Mouse (Mus musculus): ENCODE results near the gene Klk1b11. TPM values are rescaled to one million over a fixed set of nuclear protein-coding genes. Genes with fewer than 3 reads are reported as not detected.
"Not testable (repeated sequence)": the region's sequence is repeated elsewhere in the genome, so short reads cannot be mapped to it uniquely, and the experiment has no call there.

The Klk1b11 gene
- polyA plus RNA-seq, 1 experiment = not detected

- TF ChIP-seq POLR2A (IDR thresholded peaks at IDR 0.05; ENCODE audit: low read depth, low read length) (no peak), CTCF (IDR thresholded peaks at IDR 0.05; ENCODE audit: extremely low read depth, insufficient read length, insufficient replicate concordance, low read depth, low read length) (no peak)
- Histone ChIP-seq H3K36me3 (ENCODE audit: control insufficient read depth, insufficient read depth, low read length) (no peaks in the 10 kb centered on the region), H3K4me3 (ENCODE audit: low read depth, low read length) (no peak overlapping the region), H3K27me3 (ENCODE audit: control insufficient read depth, insufficient read depth, low read length) (no peaks in the 10 kb centered on the region), H3K27ac (ENCODE audit: insufficient read depth, low read depth, low read length) (no peak overlapping the region), H3K4me1 (ENCODE audit: control insufficient read depth, insufficient read depth, insufficient read length, low read length) (peaks cover 4% of the 10 kb centered on the region; the same call in 1 of the 2 replicates)
Observed at GRCm38 (mm10) chr7:44004847-44005246, 9.2 kb downstream of the Klk1b11 start.

DNA sequence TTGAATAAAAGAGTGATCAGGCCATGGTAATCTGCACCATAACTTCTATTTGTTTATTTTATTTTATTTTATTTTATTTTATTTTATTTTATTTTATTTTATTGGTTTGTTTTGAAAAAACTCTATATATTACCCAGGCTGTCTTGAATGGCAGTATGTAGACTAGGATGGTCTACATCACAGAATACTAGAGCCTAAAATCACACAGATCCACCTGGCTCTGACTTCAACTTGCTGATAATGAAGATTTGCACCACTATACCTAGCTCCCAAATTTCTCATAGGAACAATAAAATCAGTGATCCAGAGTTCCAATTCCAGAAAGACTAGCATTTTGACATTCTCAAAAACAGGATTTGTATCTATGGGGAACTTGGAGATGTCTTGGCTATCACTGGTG is 16.2 kb downstream of the Klk1b11 start, which contains the start of gene Klk1b26:
Gene Klk1b26 (plus strand): TSS at position 301 of the 400 bp plus-strand sequence.
- not testable (repeated sequence) for H3K4me3 ChIP-seq (ENCODE audit: low read depth, low read length); H3K36me3 ChIP-seq (ENCODE audit: control insufficient read depth, insufficient read depth, low read length); H3K27ac ChIP-seq (ENCODE audit: insufficient read depth, low read depth, low read length); H3K27me3 ChIP-seq (ENCODE audit: control insufficient read depth, insufficient read depth, low read length); H3K4me1 ChIP-seq (ENCODE audit: control insufficient read depth, insufficient read depth, insufficient read length, low read length)

GRCm38 (mm10) chr7:44014666-44015065 is 19.0 kb downstream of the Klk1b11 start:
- not testable (repeated sequence) for H3K27ac ChIP-seq (ENCODE audit: insufficient read depth, low read depth, low read length); H3K36me3 ChIP-seq (ENCODE audit: control insufficient read depth, insufficient read depth, low read length); H3K4me1 ChIP-seq (ENCODE audit: control insufficient read depth, insufficient read depth, insufficient read length, low read length); H3K27me3 ChIP-seq (ENCODE audit: control insufficient read depth, insufficient read depth, low read length); H3K4me3 ChIP-seq (ENCODE audit: low read depth, low read length)
- WGBS = 75% methylated on average over 6 of the region's 6 CpGs

GRCm38 (mm10) chr7:44015071-44015470 is 19.4 kb downstream of the Klk1b11 start:
- Histone ChIP-seq H3K4me1 (ENCODE audit: control insufficient read depth, insufficient read depth, insufficient read length, low read length) (no peaks in the 10 kb centered on the region), H3K27ac (ENCODE audit: insufficient read depth, low read depth, low read length) (no peak overlapping the region), H3K4me3 (ENCODE audit: low read depth, low read length) (no peak overlapping the region), H3K36me3 (ENCODE audit: control insufficient read depth, insufficient read depth, low read length) (no peaks in the 10 kb centered on the region), H3K27me3 (ENCODE audit: control insufficient read depth, insufficient read depth, low read length) (no peaks in the 10 kb centered on the region)
- 70% methylated on average over 5 of the region's 5 CpGs for WGBS
- TF ChIP-seq CTCF (IDR thresholded peaks at IDR 0.05; ENCODE audit: extremely low read depth, insufficient read length, insufficient replicate concordance, low read depth, low read length) (no peak), POLR2A (IDR thresholded peaks at IDR 0.05; ENCODE audit: low read depth, low read length) (no peak)

Other genes starting within 250 kb of the Klk1b11 start
- not detected in 2 replicates for gene Klk12, start 227.0 kb upstream of the Klk1b11 start, polyA plus RNA-seq (2012; rRNA removed)
- not detected in 2 replicates for gene Klk11, start 221.3 kb upstream of the Klk1b11 start, polyA plus RNA-seq (2012; rRNA removed)
- 0.19 TPM in 2 replicates for gene Klk10, start 214.8 kb upstream of the Klk1b11 start, polyA plus RNA-seq (2012; rRNA removed)
- gene Klk9, start 204.0 kb upstream of the Klk1b11 start, polyA plus RNA-seq (2012; rRNA removed) = 0.15 TPM in 1 of 2 replicates, not detected in the other
- 3.6 and 4.4 TPM in 2 replicates for gene Klk8, start 198.3 kb upstream of the Klk1b11 start, polyA plus RNA-seq (2012; rRNA removed)
- gene Klk7, start 184.6 kb upstream of the Klk1b11 start, polyA plus RNA-seq (2012; rRNA removed) = not detected in 2 replicates
- 0.22 TPM in 1 of 2 replicates, not detected in the other for gene Klk6, start 171.4 kb upstream of the Klk1b11 start, polyA plus RNA-seq (2012; rRNA removed)
- not detected in 2 replicates for gene Klk5, start 153.9 kb upstream of the Klk1b11 start, polyA plus RNA-seq (2012; rRNA removed)
- gene Klk4, start 114.7 kb upstream of the Klk1b11 start, polyA plus RNA-seq (2012; rRNA removed) = not detected in 2 replicates
- gene Klk15, start 62.1 kb upstream of the Klk1b11 start, polyA plus RNA-seq (2012; rRNA removed) = not detected in 2 replicates
- 0.43 TPM in 1 of 2 replicates, not detected in the other for gene Klk1b8, start 45.2 kb upstream of the Klk1b11 start, polyA plus RNA-seq (2012; rRNA removed)
- not detected in 2 replicates for gene Klk1b1, start 29.1 kb upstream of the Klk1b11 start, polyA plus RNA-seq (2012; rRNA removed)
- gene Klk1b9, start 19.8 kb upstream of the Klk1b11 start, polyA plus RNA-seq (2012; rRNA removed) = not detected in 2 replicates
- 0.13 TPM in 1 of 2 replicates, not detected in the other for gene Klk1b26, start 16.3 kb downstream of the Klk1b11 start, polyA plus RNA-seq (2012; rRNA removed)
- 0.52 and 0.65 TPM in 2 replicates for gene Klk1b27, start 56.4 kb downstream of the Klk1b11 start, polyA plus RNA-seq (2012; rRNA removed)
- not detected in 2 replicates for gene Klk1b21, start 106.5 kb downstream of the Klk1b11 start, polyA plus RNA-seq (2012; rRNA removed)
- not detected in 2 replicates for gene Klk1b22, start 116.8 kb downstream of the Klk1b11 start, polyA plus RNA-seq (2012; rRNA removed)
- gene Klk1b16, start 140.9 kb downstream of the Klk1b11 start, polyA plus RNA-seq (2012; rRNA removed) = not detected in 2 replicates
- 1.9 TPM in 1 of 2 replicates, not detected in the other for gene Klk1b24, start 192.4 kb downstream of the Klk1b11 start, polyA plus RNA-seq (2012; rRNA removed)
- gene Klk1b3, start 202.3 kb downstream of the Klk1b11 start, polyA plus RNA-seq (2012; rRNA removed) = 0.19 and 4.6 TPM in 2 replicates
- gene Klk1b4, start 211.6 kb downstream of the Klk1b11 start, polyA plus RNA-seq (2012; rRNA removed) = 10.1 TPM in 1 of 2 replicates, not detected in the other
- 0.28 and 19.2 TPM in 2 replicates for gene Klk1b5, start 220.1 kb downstream of the Klk1b11 start, polyA plus RNA-seq (2012; rRNA removed)
- 153 and 2,676 TPM in 2 replicates for gene Klk1, start 229.5 kb downstream of the Klk1b11 start, polyA plus RNA-seq (2012; rRNA removed)
- gene Gm36864, start 240.3 kb downstream of the Klk1b11 start, polyA plus RNA-seq (2012; rRNA removed) = not detected in 2 replicates